ENCODE assay signal across 8 mouse cellular contexts in the genomic region with DNA sequence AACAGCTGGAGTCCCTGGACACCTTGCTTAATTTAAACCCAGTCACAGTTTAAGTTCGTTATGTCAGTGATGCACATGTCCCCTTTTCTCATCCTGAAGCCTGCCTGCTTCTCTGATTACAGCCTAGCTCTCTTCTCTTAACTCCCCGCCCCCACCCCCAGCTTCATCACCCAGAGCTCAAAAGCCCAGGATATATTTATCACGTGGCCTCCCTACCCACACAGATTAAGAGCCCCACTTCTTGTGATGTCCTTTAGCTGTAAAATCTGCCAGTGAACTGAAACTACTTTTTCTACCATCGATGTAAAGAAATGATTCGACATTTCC. TPM values are rescaled to one million over a fixed set of nuclear protein-coding genes. Genes with fewer than 3 reads are reported as not detected.
A peak's percentile ranks its signal among the peaks of the same experiment; 100 is the strongest.
DNase-seq lines count a peak whose midpoint lies in the region; ATAC-seq and TF ChIP-seq lines count a peak whose summit lies in the region.

No protein-coding gene starts in this region.

- H3K79me2 ChIP-seq in MEL (ENCODE audit: control insufficient read depth, insufficient read depth, low read length, poor library complexity): peaks cover 10% of the 10 kb centered on the region

- DNase-seq in kidney, adult 2 months: no peak
- no peak for DNase-seq in kidney, adult 9 months
- DNase-seq in MEL (ENCODE audit: low read depth, low spot score): peak; percentile 73
- DNase-seq in gastrocnemius, adult 18-20 months (ENCODE audit: low spot score): no peak
- DNase-seq in spleen, adult 18-20 months: no peak
- DNase-seq in yolk sac, embryonic 10.5 days (ENCODE audit: low spot score): no peak

- no peak for ATAC-seq in forebrain, embryonic 16.5 days
- no peak for ATAC-seq in liver, embryonic 16.5 days (ENCODE audit: low read depth)

- no peak for TF ChIP-seq RAD21 in MEL (IDR thresholded peaks at IDR 0.05; ENCODE audit: low read depth, low read length)

- TF ChIP-seq POLR2A in kidney, adult 2 months (IDR thresholded peaks at IDR 0.05; ENCODE audit: low read depth, low read length): no peak
- TF ChIP-seq POLR2A in MEL (IDR thresholded peaks at IDR 0.05; ENCODE audit: control insufficient read depth in 1 of 2, insufficient read depth in 1 of 2, low read depth in 1 of 2, low read length in 2 of 2, poor library complexity in 1 of 2): no peak

- peak overlapping the region; percentile 72 for H3K9ac ChIP-seq in MEL (ENCODE audit: control insufficient read depth, low read depth, low read length, poor library complexity, severe bottlenecking)
- peak overlapping the region; percentile 67 for H3K9ac ChIP-seq in forebrain, embryonic 16.5 days (replicated peaks; ENCODE audit: low read depth, low read length)
- H3K9ac ChIP-seq in liver, embryonic 16.5 days (ENCODE audit: low read depth, low read length): peak overlapping the region; percentile 75

- H3K4me2 ChIP-seq in forebrain, embryonic 16.5 days (ENCODE audit: low read length): peak overlapping the region; percentile 70
- H3K4me2 ChIP-seq in liver, embryonic 16.5 days (ENCODE audit: low read depth, low read length): peak overlapping the region; percentile 98

- peak overlapping the region; percentile 68 for H3K4me3 ChIP-seq in kidney, adult 2 months (ENCODE audit: insufficient read depth, low read depth, low read length)
- peak overlapping the region; percentile 74 to 93 for H3K4me3 ChIP-seq in MEL (ENCODE audit: control insufficient read depth in 1 of 2, insufficient read depth in 1 of 2, low read depth in 2 of 2, low read length in 2 of 2)
- H3K4me3 ChIP-seq in forebrain, embryonic 16.5 days (replicated peaks; ENCODE audit: low read length): peak overlapping the region; percentile 58
- peak overlapping the region; percentile 98 for H3K4me3 ChIP-seq in liver, embryonic 16.5 days (ENCODE audit: low read depth, low read length)

- TF ChIP-seq EP300 in MEL (IDR thresholded peaks at IDR 0.05; ENCODE audit: low read depth in 1 of 2, low read length in 2 of 2): 0 out of 4 replicates have a peak, but pooled peaks of 1 of the 2 experiments have one; percentile 10

- H3K9me3 ChIP-seq in MEL (replicated peaks; ENCODE audit: insufficient read depth, low read length): no peaks in the 10 kb centered on the region
- H3K9me3 ChIP-seq in forebrain, embryonic 16.5 days (ENCODE audit: control insufficient read depth, low read length): no peaks in the 10 kb centered on the region
- H3K9me3 ChIP-seq in liver, embryonic 16.5 days (replicated peaks; ENCODE audit: control insufficient read depth, low read length): no peaks in the 10 kb centered on the region

- H3K27me3 ChIP-seq in kidney, adult 2 months (replicated peaks; ENCODE audit: control insufficient read depth, insufficient read depth, low read length): no peaks in the 10 kb centered on the region
- H3K27me3 ChIP-seq in MEL (ENCODE audit: control insufficient read depth in 1 of 2, insufficient read depth in 2 of 2, low read length in 2 of 2): no peaks in the 10 kb centered on the region
- H3K27me3 ChIP-seq in forebrain, embryonic 16.5 days (replicated peaks; ENCODE audit: control insufficient read depth, insufficient read depth, low read length): no peaks in the 10 kb centered on the region
- no peaks in the 10 kb centered on the region for H3K27me3 ChIP-seq in liver, embryonic 16.5 days (ENCODE audit: control insufficient read depth, insufficient read depth, low read depth, low read length)

- no peak for TF ChIP-seq CTCF in kidney, adult 2 months (conservative IDR thresholded peaks at IDR 0.05; ENCODE audit: insufficient read depth, insufficient read length, low read depth, low read length)
- TF ChIP-seq CTCF in MEL (IDR thresholded peaks at IDR 0.05 in 2 of 3, conservative IDR thresholded peaks at IDR 0.05 in 1 of 3; ENCODE audit: control insufficient read depth in 1 of 3, insufficient read depth in 1 of 3, low read depth in 2 of 3, low read length in 3 of 3, poor library complexity in 1 of 3, severe bottlenecking in 1 of 3): no peak

- peaks cover 7% of the 10 kb centered on the region; the same call in 1 of the 2 replicates for H3K4me1 ChIP-seq in kidney, adult 2 months (ENCODE audit: control insufficient read depth, insufficient read depth, low read length)
- H3K4me1 ChIP-seq in MEL (ENCODE audit: control insufficient read depth in 1 of 2, insufficient read depth in 2 of 2, low read length in 2 of 2): peaks cover 2 to 9% of the 10 kb centered on the region in 2 experiments; a peak in 3 of 4 replicates
- peaks cover 6% of the 10 kb centered on the region for H3K4me1 ChIP-seq in forebrain, embryonic 16.5 days (replicated peaks; ENCODE audit: control insufficient read depth, insufficient read depth, low read length)
- H3K4me1 ChIP-seq in liver, embryonic 16.5 days (ENCODE audit: control insufficient read depth, low read depth, low read length): peaks cover 8% of the 10 kb centered on the region

- 24% methylated on average over 5 of the region's 5 CpGs for WGBS in kidney, adult 2 months
- 20% methylated on average over 5 of the region's 5 CpGs for WGBS in forebrain, embryonic 16.5 days
- WGBS in liver, embryonic 16.5 days (ENCODE audit: insufficient replicate concordance): 18% methylated on average over 5 of the region's 5 CpGs

- no peak overlapping the region; the same call in 1 of the 2 replicates for H3K27ac ChIP-seq in kidney, adult 2 months (ENCODE audit: insufficient read depth, low read depth, low read length)
- H3K27ac ChIP-seq in MEL (ENCODE audit: control insufficient read depth, low read depth, low read length): peak overlapping the region; percentile 67
- H3K27ac ChIP-seq in forebrain, embryonic 16.5 days (ENCODE audit: low read length): peak overlapping the region; percentile 90
- H3K27ac ChIP-seq in liver, embryonic 16.5 days (ENCODE audit: low read length): peak overlapping the region; percentile 55

- H3K36me3 ChIP-seq in kidney, adult 2 months (ENCODE audit: control insufficient read depth, insufficient read depth, low read length): no peaks in the 10 kb centered on the region
- peaks cover 0 to 20% of the 10 kb centered on the region in 2 experiments; a peak in 2 of 4 replicates for H3K36me3 ChIP-seq in MEL (ENCODE audit: control insufficient read depth in 1 of 2, insufficient read depth in 2 of 2, low read length in 2 of 2)
- H3K36me3 ChIP-seq in forebrain, embryonic 16.5 days (ENCODE audit: control insufficient read depth, insufficient read depth): no peaks in the 10 kb centered on the region
- no peaks in the 10 kb centered on the region for H3K36me3 ChIP-seq in liver, embryonic 16.5 days (ENCODE audit: control insufficient read depth, insufficient read depth)

TF ChIP-seq in MEL, 35 proteins besides CTCF, POLR2A, EP300 and RAD21:
- TF ChIP-seq ZNF384 (IDR thresholded peaks at IDR 0.05; ENCODE audit: low read depth, low read length): no peak
- peak; percentile 55; the same call in 1 of the 2 replicates for TF ChIP-seq MXI1 (IDR thresholded peaks at IDR 0.05; ENCODE audit: low read depth, low read length)
- TF ChIP-seq TAL1 (IDR thresholded peaks at IDR 0.05; ENCODE audit: low read length): no peak
- TF ChIP-seq USF1 (IDR thresholded peaks at IDR 0.05; ENCODE audit: low read depth, low read length): peak; percentile 92
- TF ChIP-seq USF2 (IDR thresholded peaks at IDR 0.05; ENCODE audit: borderline replicate concordance in 1 of 2, insufficient read depth in 1 of 2, low read depth in 1 of 2, low read length in 2 of 2): peak in 1 of 2 experiments; percentile 63; a peak in 1 of 4 replicates
- peak; percentile 44; the same call in 1 of the 2 replicates for TF ChIP-seq MAZ (IDR thresholded peaks at IDR 0.05; ENCODE audit: low read depth, low read length)
- peak; percentile 71; the same call in 1 of the 2 replicates for TF ChIP-seq MAX (IDR thresholded peaks at IDR 0.05; ENCODE audit: low read length)
- peak; percentile 39; the same call in 1 of the 2 replicates for TF ChIP-seq BHLHE40 (IDR thresholded peaks at IDR 0.05; ENCODE audit: borderline replicate concordance, low read depth, low read length)
- no peak for TF ChIP-seq GATA1 (IDR thresholded peaks at IDR 0.05; ENCODE audit: low read depth, low read length)
- TF ChIP-seq ZC3H11A (IDR thresholded peaks at IDR 0.05; ENCODE audit: low read depth, low read length): no peak
- TF ChIP-seq SIN3A (IDR thresholded peaks at IDR 0.05; ENCODE audit: low read length): 0 out of 2 replicates have a peak, but pooled peaks have one; percentile 52
TF ChIP-seq in MEL: peak in this region for 7.

RNA-seq across cellular contexts. Expression of gene Pja2, which starts 1.0 kb away (rescaled TPM):
- 12.2 and 15.5 TPM in 2 replicates for polyA plus RNA-seq in kidney, adult 2 months (2012; rRNA removed)
- 8.1 and 10.3 TPM in 2 replicates for total RNA-seq in MEL (2012; rRNA removed)
- polyA plus RNA-seq in MEL (2012; ENCODE audit: insufficient read depth in 1 of 2, insufficient read length in 2 of 2, low read depth in 1 of 2, low replicate concordance in 2 of 2, missing spikeins in 1 of 2): 10 to 100 TPM in 1 of 2 experiments, not detected in 1; 17.3 TPM
- polyA plus RNA-seq in forebrain, embryonic 16.5 days (2015; fragmentation: Nextera tagmentation; extraction: Ambion mirVana): 167 TPM in 2 replicates
- 15.1 and 15.5 TPM in 2 replicates for polyA plus RNA-seq in liver, embryonic 16.5 days (2015; fragmentation: Nextera tagmentation; extraction: Ambion mirVana)
- total RNA-seq in gastrocnemius, adult 18-20 months (2021): 100 to 1,000 TPM; 102 to 118 TPM
